Mouse (Mus musculus) forebrain, embryonic 14.5 days (tissue): ENCODE measurements at regions not wholly inside any gene's neighbourhood (a gene's known extent, or its start where the extent isn't known, plus 50 kb on each side); places are given as distances from the start of the nearest gene placed in this dataset.

Experiments
- ATAC-seq: fragments of 200-750 bp; cut with Nextera tagmentation; 2 replicates; pipeline ENCODE4 v1.8.0; 2017; ENCODE audit warnings: mild to moderate bottlenecking, moderate library complexity
- DNase-seq: peaks from one replicate; pipeline ENCODE4 v3.0.0-alpha.2; 2015; ENCODE audit warnings: low spot score
- H3K27ac ChIP-seq: fragments of 300-500 bp; sonication (generic); 2 replicates; pipeline ENCODE4 v1.5.1; 2014; ENCODE audit warnings: low read depth, mild to moderate bottlenecking, control low read depth, low read length, moderate library complexity
- H3K27me3 ChIP-seq: fragments of 300-500 bp; sonication (generic); replicated peaks from 2 replicates; pipeline ENCODE4 v1.6.1; 2014; ENCODE audit warnings: low read length, control low read depth, mixed read lengths; ENCODE audit not compliant: control insufficient read depth, insufficient read depth
- H3K36me3 ChIP-seq: fragments of 300-500 bp; sonication (generic); 2 replicates; pipeline ENCODE4 v1.6.1; 2014; ENCODE audit warnings: low read length, control low read depth; ENCODE audit not compliant: control insufficient read depth, insufficient read depth
- H3K4me1 ChIP-seq: fragments of 300-500 bp; sonication (generic); 2 replicates; pipeline ENCODE4 v1.6.1; 2014; ENCODE audit warnings: antibody characterized with exemption, low read length, control low read depth; ENCODE audit not compliant: control insufficient read depth, insufficient read depth
- H3K4me2 ChIP-seq: fragments of 300-500 bp; sonication (generic); 2 replicates; pipeline ENCODE4 v1.6.1; 2014; ENCODE audit warnings: mild to moderate bottlenecking, control low read depth, low read length
- H3K4me3 ChIP-seq: fragments of 300-500 bp; sonication (generic); 2 replicates; pipeline ENCODE4 v1.5.1; 2014; ENCODE audit warnings: low read depth, low read length, control low read depth
- H3K9ac ChIP-seq: fragments of 300-500 bp; sonication (generic); 2 replicates; pipeline ENCODE4 v1.6.1; 2014; ENCODE audit warnings: mild to moderate bottlenecking, low read length, control low read depth, moderate library complexity
- H3K9me3 ChIP-seq: fragments of 300-500 bp; sonication (generic); replicated peaks from 2 replicates; pipeline ENCODE4 v1.6.1; 2016; ENCODE audit warnings: low read length, control low read depth, mixed read lengths; ENCODE audit not compliant: control insufficient read depth
- WGBS: fragments of 180-500 bp; shearing (Covaris S2); extraction: QIAGEN DNeasy Blood & Tissue Kit; methylation state at CpG from one replicate; pipeline ENCODE4 v1.1.7; 2014; 5-methylcytosine and 5-hydroxymethylcytosine counted together

- no peak overlapping the region for H3K27ac ChIP-seq
- H3K4me3 ChIP-seq: no peak overlapping the region
- no peak overlapping the region for H3K4me2 ChIP-seq
- H3K36me3 ChIP-seq: no peaks in the 10 kb centered on the region
- no peaks in the 10 kb centered on the region for H3K27me3 ChIP-seq
- ATAC-seq (peak; percentile 89), DNase-seq (peak; percentile 67)
- WGBS: 5% methylated on average over 1 of the region's 1 CpGs
- no peaks in the 10 kb centered on the region for H3K9me3 ChIP-seq
- no peaks in the 10 kb centered on the region for H3K4me1 ChIP-seq
- H3K9ac ChIP-seq: no peak overlapping the region
Measured at GRCm38 (mm10) chr19:52048378-52048978, 215.6 kb upstream of the Ins1 start.

- Histone ChIP-seq H3K9me3 (no peaks in the 10 kb centered on the region), H3K9ac (no peak overlapping the region), H3K4me2 (no peak overlapping the region), H3K27me3 (no peaks in the 10 kb centered on the region), H3K36me3 (no peaks in the 10 kb centered on the region), H3K4me1 (no peaks in the 10 kb centered on the region), H3K27ac (no peak overlapping the region), H3K4me3 (no peak overlapping the region)
- ATAC-seq (no peak), DNase-seq (peak; percentile 19)
- 74% methylated on average over 1 of the region's 1 CpGs for WGBS
Measured at GRCm38 (mm10) chr19:52068806-52069205, 195.3 kb upstream of the Ins1 start.

GRCm38 (mm10) chr19:52069919-52070528, 194.1 kb upstream of the Ins1 start:
- WGBS: 67% methylated on average over 4 of the region's 4 CpGs
- no peak overlapping the region for H3K9ac ChIP-seq
- ATAC-seq (no peak), DNase-seq (peak; percentile 33)
- no peak overlapping the region for H3K4me2 ChIP-seq
- H3K27ac ChIP-seq: no peak overlapping the region
- H3K36me3 ChIP-seq: no peaks in the 10 kb centered on the region
- no peaks in the 10 kb centered on the region for H3K27me3 ChIP-seq
- H3K4me1 ChIP-seq: no peaks in the 10 kb centered on the region
- no peak overlapping the region for H3K4me3 ChIP-seq
- H3K9me3 ChIP-seq: no peaks in the 10 kb centered on the region

GRCm38 (mm10) chr19:52071234-52071633, 192.9 kb upstream of the Ins1 start:
- H3K36me3 ChIP-seq: no peaks in the 10 kb centered on the region
- DNase-seq: no peak
- no peaks in the 10 kb centered on the region for H3K9me3 ChIP-seq
- H3K27me3 ChIP-seq: no peaks in the 10 kb centered on the region
- no peak overlapping the region for H3K9ac ChIP-seq
- no peak overlapping the region for H3K4me3 ChIP-seq
- no peak overlapping the region for H3K27ac ChIP-seq
- no peak for ATAC-seq
- no peaks in the 10 kb centered on the region for H3K4me1 ChIP-seq
- H3K4me2 ChIP-seq: no peak overlapping the region
- 65% methylated on average over 5 of the region's 5 CpGs for WGBS

GRCm38 (mm10) chr19:52079020-52079419, 185.1 kb upstream of the Ins1 start:
- peak; percentile 23 for DNase-seq
- H3K36me3 ChIP-seq: no peaks in the 10 kb centered on the region
- no peak overlapping the region for H3K4me2 ChIP-seq
- H3K9me3 ChIP-seq: no peaks in the 10 kb centered on the region
- no peaks in the 10 kb centered on the region for H3K27me3 ChIP-seq
- WGBS: 24% methylated on average over 3 of the region's 3 CpGs
- no peak for ATAC-seq
- no peak overlapping the region for H3K9ac ChIP-seq
- no peak overlapping the region for H3K4me3 ChIP-seq
- H3K4me1 ChIP-seq: no peaks in the 10 kb centered on the region
- no peak overlapping the region for H3K27ac ChIP-seq

DNA sequence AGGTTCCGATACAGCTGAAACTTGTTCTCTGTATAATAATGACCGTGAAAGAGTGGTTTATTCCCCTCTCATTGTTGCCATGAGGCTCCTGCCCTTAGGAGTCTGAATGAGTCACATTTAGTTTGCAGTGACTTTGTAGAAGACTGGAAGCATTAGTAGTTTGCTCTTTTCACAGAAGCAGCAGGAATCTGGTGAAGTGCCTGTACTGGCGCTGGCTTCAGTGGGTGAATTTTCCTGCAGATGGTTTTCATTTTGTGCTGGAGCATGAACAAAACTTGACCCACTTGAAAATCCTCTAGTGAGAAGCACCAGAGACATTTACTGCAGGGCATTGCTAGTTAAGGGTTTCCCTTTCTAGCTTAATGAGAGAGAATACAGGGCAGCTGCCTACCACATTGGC, 151.7 kb upstream of the Ins1 start:
- Histone ChIP-seq H3K27me3 (no peaks in the 10 kb centered on the region), H3K4me1 (no peaks in the 10 kb centered on the region), H3K9me3 (no peaks in the 10 kb centered on the region; the same call in 1 of the 2 replicates), H3K27ac (no peak overlapping the region), H3K36me3 (no peaks in the 10 kb centered on the region), H3K4me2 (no peak overlapping the region), H3K9ac (no peak overlapping the region), H3K4me3 (no peak overlapping the region)
- no peak for DNase-seq
- WGBS: 72% methylated on average over 3 of the region's 3 CpGs
- no peak for ATAC-seq
